Mouse (Mus musculus): ENCODE measurements around the gene Fam210b. TPM values are rescaled to one million over a fixed set of nuclear protein-coding genes. Genes with fewer than 3 reads are reported as not detected.

Fam210b gene
- polyA plus RNA-seq, 1 experiment from 2014 or later = 5.1 TPM

DNA sequence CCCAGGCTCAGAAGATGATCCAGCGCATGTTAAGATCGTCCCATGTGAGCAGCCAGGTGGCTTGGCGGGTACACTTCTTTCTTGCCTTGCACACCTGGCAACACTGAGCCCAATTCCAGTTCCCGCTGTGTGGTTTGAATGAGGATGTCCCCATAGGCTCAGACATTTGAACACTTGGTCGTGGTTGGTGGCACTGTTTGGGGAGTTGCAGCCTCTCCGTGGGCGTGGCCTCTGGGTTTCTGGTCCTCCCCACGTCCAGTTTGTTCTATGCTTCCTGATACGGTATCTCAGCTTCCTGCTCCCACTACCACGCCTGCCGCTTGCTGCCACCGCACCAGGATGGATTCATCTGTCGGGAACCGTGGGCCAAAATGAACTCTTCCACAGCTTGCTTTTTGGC is 4.4 kb downstream of the Fam210b start:
- no peak for DNase-seq (ENCODE audit: low spot score)

DNA sequence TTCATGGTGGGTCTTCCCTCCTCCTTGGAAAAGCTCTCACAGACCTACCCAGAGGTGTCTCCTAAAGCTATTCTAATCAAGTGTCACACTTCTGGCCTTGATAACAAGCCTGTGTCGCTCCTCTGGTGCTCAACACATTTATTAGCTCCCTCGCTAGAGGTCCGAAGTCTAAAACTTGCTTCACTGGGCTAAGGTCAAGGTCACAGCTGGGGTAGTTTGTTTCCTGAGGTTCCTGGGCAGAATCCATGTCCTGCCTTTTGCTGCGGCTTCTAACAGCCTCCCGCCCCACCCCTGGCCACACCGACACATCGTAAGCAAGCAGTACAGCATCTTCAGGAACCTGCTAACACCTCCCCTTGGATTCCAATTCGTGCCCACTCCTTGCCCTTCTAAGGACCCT is 5.4 kb downstream of the Fam210b start:
- no peak for DNase-seq (ENCODE audit: low spot score)

- DNase-seq (ENCODE audit: low spot score) = no peak
These were observed 7.9 kb downstream of the Fam210b start for GRCm38 (mm10) chr2:172353218-172353617.

DNA sequence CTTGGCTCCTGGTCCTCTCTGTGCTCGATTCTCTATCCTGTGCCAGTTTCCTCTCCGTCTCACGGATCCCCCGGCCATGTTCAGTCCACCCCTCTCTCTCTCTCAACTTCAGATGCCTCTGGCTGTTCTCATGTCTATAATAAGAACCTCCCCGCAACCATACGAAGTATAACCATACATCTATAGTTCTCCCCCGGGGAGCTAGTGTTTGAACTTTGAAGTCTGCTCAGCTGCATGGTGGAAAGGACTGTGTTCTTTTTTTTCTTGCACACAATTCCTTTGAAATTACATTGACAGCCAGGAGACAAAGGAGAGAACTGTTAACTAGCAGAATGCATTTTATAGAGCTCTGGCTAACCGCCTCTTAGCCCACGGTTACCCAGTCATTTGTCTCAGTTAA is 9.4 kb downstream of the Fam210b start:
- no peak for DNase-seq (ENCODE audit: low spot score)

DNA sequence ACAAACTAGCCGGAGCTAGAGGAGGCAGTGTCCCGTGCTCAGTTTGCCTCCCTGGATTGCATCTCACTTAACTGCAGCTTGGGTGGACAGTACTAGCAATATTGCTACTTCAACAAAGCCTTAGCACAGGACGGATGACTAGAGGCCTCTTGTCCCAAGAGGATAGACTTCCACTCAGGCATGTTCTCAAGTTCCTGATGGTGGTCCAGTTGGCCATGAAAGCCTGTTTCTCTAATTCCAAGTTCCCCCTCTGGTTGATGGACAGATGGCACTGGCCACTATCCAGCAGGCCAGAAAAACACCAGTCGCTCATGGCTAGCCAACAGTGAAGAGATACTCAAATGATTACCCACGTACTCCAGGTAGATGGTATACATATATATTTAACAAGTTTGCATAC is 10.5 kb downstream of the Fam210b start:
- DNase-seq (ENCODE audit: low spot score) = no peak

DNA sequence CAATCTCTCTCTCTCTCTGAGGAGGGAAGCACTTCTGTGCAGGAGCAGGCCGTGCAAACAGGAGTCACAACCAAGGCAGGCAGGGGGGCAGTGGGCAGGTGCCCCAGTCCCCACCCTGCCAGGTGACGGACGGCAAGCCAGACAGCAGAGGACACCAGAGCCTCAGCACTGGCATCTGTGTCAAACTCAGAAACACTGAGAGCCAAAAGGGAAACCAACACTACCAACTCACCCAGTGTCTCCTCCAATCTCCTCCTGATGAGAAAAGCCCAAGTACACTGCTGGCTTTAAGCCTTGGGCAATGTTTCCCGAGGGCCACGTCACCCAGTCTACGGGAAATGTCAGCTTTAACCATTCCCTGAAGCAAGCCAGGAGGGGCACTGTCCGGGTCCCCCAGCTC is 17.8 kb downstream of the Fam210b start:
- DNase-seq (ENCODE audit: low spot score) = no peak

DNA sequence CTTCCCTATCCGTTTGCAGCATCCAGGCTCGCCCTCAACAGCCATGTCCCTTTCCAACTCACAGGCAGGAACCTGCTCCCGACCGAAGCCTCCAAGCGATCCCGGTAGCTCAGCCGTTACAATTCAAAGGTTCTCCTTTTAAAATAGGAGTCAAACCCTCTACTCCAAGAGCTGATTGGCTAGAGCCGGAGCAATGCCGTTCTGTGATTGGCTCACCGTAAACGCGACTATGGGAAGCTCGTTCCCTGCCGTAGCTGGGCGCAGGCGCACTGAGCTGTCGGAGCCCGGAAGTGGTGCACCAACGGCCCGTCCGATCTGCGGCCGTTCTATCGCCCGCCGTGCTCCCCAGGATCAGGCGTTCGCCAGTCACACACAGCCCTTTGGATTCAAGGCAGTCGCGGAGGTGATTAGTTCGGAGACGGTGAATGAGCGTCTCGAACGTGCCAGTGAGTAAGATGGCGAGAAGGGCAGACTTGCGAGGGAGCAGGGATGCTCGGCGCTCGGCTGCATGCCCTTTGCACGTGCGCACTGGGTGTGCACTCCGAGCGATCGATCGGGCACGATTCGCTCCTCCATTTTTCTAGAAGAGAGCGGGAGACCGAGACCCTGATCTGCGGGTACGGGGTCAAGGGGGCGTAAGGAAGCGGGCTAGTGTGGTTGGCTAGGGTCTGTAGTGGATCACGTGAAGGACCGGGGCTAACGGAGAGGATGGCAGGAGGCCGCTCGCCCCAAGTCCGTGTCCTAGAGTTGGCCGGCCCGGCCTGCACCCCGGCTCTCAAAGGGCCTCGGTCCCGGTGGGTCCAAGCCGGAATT is 25.3 kb downstream of the Fam210b start, which contains the start of the genes Aurka and Cstf1:
Aurka (minus strand) TSS at position 125 of the 813 bp plus-strand sequence.
Cstf1 (plus strand) TSS at position 271 of the 813 bp plus-strand sequence.
- peak; percentile 96 for DNase-seq (ENCODE audit: low spot score)

DNA sequence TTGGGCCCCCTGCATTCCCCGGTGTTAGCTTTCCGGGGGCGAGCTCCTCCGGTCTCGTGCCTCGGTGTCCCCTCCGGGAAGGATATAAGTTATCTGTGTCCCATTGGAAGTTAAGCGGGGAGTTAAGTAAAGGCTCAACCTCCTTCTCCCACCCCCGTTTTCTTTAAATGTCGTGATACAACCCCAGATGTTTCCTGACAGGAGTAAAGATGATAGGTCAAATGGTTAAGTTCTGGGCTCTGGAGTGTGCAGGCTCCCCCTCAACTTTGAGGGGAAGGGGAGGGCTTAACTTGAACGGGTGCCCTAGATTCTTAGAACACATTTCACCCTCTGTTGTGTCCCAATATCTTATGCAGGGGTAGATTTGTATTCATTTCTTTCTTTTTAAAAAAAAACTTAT is 25.9 kb downstream of the Fam210b start:
- peak; percentile 24 for DNase-seq (ENCODE audit: low spot score)

- DNase-seq (ENCODE audit: low spot score) = no peak
These were observed 31.2 kb downstream of the Fam210b start for GRCm38 (mm10) chr2:172376551-172376950.

DNA sequence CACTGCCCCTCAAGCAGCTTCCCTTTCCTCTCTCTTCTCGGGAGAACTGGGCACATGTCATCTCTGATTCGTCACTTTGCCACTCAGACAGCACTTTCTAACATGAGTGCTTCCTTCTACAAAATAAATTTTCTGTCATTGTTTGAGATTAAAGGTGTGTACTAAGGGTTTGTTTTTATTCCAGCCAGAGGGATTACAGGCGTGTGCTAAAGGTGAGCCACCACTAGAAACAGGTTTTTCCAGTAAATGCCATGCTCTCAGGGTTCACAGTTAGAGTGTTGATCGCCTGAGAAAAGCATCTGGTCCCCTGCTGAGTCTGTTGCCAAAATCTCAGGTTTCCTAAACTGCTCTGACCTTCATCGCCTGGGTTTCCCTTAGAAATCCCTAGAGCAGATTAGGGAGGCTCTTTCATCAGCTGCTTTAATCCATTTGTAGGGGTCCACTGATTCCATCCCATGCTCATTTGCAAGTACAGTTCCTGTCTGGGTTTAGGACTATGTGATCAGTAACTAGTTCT is 31.7 kb downstream of the Fam210b start:
- no peak for DNase-seq (ENCODE audit: low spot score)

GRCm38 (mm10) chr2:172378332-172378731 is 33.0 kb downstream of the Fam210b start:
- peak; percentile 83 for DNase-seq (ENCODE audit: low spot score)

- DNase-seq (ENCODE audit: low spot score) = no peak
These were observed 35.1 kb downstream of the Fam210b start for GRCm38 (mm10) chr2:172380513-172380912.

- no peak for DNase-seq (ENCODE audit: low spot score)
These were observed 36.0 kb downstream of the Fam210b start for GRCm38 (mm10) chr2:172381341-172381740.

DNA sequence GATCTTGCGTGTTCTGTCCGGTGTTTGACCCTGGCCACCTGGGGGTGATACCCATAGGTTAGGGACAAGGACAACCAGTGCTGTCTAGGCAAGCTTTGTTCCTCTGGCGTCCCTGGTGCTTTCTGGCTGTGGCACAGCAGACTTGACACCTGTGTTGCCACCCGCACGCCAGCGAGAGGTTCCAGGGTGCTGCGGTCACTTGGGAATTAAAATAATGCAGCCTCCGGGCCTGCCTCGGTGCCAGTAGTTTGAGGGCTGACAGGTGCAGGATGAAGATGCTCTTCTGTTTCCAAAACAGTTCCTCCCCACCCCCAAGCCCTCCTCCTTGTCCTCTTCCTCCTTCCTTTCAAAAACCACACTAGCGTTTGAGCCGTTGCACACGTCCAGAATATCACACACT is 36.5 kb downstream of the Fam210b start:
- DNase-seq (ENCODE audit: low spot score) = peak; percentile 72

GRCm38 (mm10) chr2:172384715-172385114 is 39.4 kb downstream of the Fam210b start:
- DNase-seq (ENCODE audit: low spot score) = no peak

- DNase-seq (ENCODE audit: low spot score) = peak; percentile 74
These were observed 45.0 kb downstream of the Fam210b start for GRCm38 (mm10) chr2:172390341-172390740.

GRCm38 (mm10) chr2:172392041-172392521 is 46.7 kb downstream of the Fam210b start:
- DNase-seq (ENCODE audit: low spot score) = peak; percentile 63

DNA sequence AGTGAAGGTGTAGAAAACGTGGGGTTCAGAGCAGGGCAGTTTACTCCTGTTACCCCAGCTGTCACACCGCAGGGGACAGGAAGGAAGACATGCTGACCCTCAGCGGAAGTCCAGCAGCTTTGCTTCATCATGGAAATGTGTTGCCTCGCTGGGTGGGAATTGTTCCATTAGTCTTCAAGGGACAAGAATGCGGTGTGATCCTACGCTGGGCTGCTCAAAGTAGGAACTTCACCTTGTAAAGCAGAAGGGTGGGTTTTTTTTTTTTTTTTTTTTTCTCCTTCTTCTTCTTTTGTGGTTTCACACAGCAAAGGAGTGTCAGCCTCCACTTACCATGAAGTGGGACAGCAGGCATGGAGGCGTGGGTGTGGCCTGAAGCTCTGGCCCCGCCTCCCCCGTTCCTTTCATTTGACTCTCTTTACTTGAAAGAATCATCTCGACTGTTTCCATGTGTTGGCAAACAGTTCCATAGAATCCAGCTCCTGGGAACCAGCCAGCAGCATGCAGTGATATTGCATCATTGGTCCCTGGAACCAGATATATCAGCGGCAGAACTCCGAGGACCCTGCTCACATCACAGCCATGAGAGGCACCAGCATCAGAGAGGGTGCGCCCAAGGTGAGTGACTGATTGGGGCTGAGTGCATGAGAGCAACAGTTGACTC is 48.2 kb downstream of the Fam210b start, which contains the start of gene Cass4:
Cass4 (plus strand) TSS at position 404 of the 661 bp plus-strand sequence.
- peak; percentile 68 for DNase-seq (ENCODE audit: low spot score)

DNA sequence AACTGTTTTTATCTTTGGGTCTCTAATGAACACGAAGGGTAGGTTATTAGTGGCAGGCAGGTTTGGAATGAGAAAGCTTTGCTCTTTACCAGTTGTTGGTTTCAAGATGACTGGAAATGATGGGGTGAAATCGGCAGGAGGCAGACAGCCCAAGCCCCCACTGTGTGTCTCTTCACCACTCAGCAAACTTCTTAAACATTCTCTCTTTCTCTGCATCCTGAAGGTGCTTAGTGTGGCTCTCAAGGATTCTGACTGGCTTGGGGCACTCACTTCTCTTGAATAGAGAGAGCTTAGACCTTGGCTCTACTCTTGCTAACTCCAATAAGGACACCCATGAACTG is 48.7 kb downstream of the Fam210b start:
- no peak for DNase-seq (ENCODE audit: low spot score)

GRCm38 (mm10) chr2:172394671-172395070 is 49.3 kb downstream of the Fam210b start:
- no peak for DNase-seq (ENCODE audit: low spot score)

DNA sequence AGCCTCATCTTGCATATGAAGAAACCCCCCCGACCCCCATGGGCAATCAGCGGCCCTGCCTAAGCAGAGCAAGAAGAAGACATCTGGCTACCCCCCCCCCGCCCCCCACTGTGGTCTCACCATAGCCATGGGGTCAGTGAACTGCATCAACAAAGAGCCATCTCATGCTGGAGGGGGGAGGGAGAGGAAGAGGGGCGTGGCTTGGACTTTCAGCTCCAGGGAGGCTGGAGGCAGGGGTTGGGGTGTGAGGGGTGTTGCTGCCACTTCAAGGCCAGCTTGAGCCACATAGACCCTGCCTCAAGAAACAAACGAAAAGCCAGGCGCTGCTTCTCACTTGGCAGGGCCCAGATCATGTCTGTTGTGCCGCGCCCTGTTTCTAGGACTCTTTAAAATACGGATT is 50.6 kb downstream of the Fam210b start:
- DNase-seq (ENCODE audit: low spot score) = no peak

DNA sequence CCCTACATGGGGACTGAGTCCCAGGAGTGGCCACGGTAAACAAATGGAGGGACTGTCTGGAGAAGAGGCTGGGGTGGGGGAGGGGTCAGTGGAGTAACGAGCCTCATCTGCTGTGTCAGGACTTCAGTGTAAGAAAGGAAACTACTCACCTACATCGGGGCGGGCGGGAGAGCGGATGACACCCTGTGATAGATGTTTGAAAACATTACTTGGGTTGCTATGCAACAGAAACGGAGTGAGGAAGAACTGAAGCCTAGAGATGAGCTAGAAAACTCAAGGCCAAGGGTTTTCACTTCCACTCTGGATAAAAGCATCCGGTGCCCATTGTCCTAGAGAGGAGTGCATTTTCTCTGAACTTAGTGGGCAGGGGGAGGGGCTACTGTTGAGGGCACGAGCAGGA is 54.5 kb downstream of the Fam210b start:
- DNase-seq (ENCODE audit: low spot score) = peak; percentile 81

Data from thymus, postnatal 0 days (tissue).